Mouse (Mus musculus) hematopoietic stem cell, adult 5-6 weeks (primary cell): ENCODE results near the gene Otud4. TPM values are rescaled to one million over a fixed set of nuclear protein-coding genes. Genes with fewer than 3 reads are reported as not detected.

Experiments used
- ATAC-seq, 2 experiments: fragments of 125-278 bp in 1 of 2; replicated peaks in 1 of 2; 2 replicates each; pipeline ENCODE4 v1.8.0; 2016 to 2017; ENCODE audit warnings: inconsistent platforms in 2 of 2, mild to moderate bottlenecking in 2 of 2, moderate number of reproducible peaks in 2 of 2, low read depth in 1 of 2, moderate TSS enrichment in 1 of 2; ENCODE audit not compliant: low FRiP score in 2 of 2, poor library complexity in 2 of 2, severe bottlenecking in 2 of 2, insufficient read depth in 1 of 2, low TSS enrichment in 1 of 2
- total RNA-seq: library from RNA; stranded (forward); fragments of 172-1452, 232-1000 nt; gene quantifications from 2 replicates; pipeline ENCODE4 v1.2.3, GENCODE M21; 2017

Gene Otud4
- total RNA-seq = 78.3 and 83.3 TPM in 2 replicates

DNA sequence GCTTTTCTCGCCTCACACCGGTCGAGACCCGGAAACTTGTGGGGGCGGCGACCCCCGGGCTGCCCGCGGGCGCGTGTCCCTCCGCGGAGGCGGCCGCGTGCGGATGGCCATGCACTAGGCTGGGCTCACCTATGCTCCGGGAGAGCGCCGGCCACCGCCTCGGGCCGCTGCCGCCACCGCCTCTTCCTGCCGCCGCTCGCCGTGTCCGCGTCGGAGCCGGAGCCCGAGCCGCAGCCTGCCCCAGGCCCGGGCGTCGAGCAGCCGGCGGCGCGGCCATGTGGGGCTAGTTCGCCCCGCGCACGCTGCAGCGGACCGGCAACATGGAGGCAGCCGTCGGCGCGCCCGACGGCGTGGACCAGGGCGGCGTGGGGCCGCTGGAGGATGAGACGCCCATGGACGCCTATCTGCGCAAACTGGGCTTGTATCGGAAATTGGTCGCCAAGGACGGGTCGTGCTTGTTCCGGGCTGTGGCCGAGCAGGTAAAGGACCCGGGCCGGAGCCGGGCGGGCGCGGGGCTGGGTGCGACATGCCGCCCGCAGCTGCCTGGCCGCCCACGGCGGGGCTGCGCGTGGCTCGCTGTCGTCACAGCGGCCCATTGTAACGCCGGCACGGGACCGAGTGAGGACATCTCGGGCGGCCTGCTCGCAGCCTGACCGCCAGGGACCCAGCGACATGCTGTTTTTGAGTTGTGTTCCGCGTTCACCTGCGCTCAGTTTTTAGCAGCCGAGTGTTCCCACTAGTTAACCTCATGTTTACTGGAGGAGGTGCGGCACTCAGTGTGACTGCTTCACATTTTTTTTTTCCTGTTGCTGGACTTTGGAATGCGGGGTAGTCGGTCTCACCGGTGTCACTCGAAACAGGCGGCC lies at the start of gene Otud4:
TSS of gene Otud4 (plus strand) at position 33 of the 866 bp plus-strand sequence.
- ATAC-seq = peak in 1 of 2 experiments; percentile 34; a peak in 3 of 4 replicates

DNA sequence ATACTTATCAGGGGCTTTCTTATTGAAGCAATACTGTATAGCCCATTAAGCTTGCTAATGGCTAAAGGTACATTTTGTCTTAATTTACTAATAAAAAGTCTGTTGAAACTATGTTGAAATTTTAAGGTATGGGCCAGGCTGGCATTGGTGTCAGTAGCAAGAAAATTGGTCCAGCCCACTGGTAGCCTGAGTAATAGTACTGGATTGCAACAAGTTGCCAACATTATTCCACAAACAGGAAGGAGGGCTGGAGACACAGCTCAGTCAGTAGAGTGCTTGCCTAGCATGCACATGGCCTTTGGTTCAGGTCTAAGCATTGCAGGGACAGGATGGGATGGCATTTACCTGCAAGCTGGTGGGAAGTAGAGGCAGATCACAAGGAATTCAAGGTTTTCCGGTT lies 38.5 kb upstream of the Otud4 start:
- no peak for ATAC-seq

DNA sequence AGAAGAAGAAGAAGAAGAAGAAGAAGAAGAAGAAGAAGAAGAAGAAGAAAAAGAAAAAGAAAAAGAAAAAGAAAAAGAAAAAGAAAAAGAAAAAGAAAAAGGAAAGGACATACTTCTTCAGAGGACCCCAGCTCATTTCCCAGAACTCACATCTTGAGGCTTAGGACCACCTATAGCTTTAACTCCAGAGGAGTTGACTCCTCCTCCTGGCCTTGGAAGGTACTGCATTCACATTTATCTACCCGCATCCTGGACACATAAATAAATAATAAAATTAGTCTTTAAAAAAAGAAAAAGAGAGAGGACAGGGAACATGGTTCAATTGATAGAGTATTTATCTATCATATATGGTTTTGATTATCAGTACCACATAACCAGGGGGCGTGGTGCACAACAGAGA lies 36.2 kb upstream of the Otud4 start:
- ATAC-seq = peak; percentile 65 to 69; a peak in 2 of 4 replicates

DNA sequence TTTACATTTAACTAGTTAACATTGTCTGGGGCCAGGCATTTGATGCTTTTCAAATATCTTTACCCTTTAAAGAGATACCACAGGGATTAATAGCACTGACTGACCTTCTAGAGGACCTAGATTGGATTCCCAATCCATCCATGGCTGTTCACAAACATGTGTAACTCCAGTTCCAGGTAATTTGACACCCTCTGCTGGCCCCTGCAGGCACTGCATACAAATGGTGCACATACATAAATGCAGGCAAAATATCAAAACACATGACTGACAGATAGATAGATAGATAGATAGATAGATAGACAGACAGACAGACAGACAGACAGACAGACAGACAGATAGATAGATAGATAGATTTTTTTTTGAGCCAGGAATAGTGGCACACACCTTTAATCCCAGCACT lies 33.2 kb upstream of the Otud4 start:
- no peak for ATAC-seq

DNA sequence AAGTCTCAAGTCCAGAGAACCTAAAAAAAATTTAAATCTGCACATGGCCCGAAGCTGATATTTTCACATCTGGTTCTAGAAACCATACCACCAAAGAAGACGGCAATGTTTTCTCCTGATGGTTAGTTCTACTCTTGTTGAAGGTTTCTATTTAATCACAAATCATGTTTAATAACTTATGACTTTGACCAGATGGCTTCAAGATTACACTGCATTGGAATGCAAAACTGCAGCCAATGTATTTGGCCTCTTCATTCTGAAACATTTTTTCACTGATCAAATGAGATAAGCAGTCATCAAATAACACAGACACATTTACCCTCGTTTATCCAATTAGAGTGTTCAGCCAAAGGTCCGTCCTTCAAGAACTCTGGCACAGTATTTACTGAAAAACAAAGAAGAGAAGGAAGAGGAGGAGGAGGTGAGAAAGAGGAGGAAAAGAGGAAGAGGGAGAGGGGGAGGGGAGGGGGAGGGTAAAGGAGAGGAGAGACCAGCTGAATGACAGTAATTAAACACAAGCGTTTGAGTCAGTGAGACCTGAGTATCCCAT lies 32.6 kb upstream of the Otud4 start:
- ATAC-seq = no peak

DNA sequence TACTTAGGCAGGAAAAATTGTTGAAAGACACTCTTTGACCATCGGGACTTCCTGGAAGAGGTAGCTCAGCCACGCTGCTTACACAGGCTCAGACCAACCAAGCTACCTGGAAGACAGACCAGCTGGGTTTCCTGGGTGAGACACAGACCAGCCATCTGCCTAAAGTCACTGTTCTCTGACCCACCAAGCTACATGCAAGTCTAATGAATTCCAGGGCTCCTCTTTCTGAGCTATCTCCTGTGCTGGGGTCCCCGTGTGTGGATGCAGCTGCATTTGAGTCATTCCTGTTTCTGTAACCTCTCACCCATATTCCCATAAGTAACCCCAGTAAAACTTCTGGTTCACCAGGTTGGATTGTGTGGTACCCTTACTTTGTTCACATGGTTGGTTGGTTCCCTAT lies 30.7 kb upstream of the Otud4 start:
- ATAC-seq = no peak

DNA sequence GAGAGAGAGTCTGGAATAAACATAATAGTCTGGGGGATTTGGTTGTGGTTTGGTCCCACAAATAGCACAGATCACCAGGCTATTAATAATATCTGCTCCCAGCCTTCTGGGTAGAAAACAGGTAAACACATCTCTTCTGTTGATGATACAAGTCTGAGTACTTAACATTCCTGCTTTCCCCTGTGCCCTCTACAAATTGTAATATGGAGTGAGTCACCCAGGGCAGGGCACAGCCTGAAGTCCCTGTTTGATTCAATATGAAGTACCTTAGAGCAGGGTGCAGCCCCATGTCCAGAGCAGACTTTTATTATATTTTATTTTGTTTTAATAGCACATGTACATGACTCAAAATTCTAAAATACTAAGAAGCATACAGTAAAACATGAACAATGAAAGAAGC lies 29.1 kb upstream of the Otud4 start:
- ATAC-seq = no peak

DNA sequence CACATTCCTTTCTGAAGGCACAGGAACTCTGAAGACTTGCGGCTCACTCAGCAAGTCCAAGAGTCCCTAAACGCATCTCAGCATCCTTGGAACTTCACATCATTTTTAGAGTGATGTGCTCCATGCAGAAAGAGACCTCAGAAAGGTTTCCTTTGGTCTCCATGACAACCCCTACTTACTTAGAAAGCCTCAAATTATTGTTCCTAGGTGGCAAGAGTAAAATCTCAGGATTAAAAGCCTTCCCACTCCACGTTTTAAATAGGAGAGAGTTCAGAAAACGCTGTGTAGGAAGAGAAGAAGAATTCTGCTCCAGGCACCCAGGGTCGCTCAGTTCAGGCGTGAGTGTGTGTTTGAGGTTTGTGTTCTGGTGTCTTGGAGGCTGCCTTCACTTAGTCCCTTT lies 27.1 kb upstream of the Otud4 start:
- no peak for ATAC-seq

DNA sequence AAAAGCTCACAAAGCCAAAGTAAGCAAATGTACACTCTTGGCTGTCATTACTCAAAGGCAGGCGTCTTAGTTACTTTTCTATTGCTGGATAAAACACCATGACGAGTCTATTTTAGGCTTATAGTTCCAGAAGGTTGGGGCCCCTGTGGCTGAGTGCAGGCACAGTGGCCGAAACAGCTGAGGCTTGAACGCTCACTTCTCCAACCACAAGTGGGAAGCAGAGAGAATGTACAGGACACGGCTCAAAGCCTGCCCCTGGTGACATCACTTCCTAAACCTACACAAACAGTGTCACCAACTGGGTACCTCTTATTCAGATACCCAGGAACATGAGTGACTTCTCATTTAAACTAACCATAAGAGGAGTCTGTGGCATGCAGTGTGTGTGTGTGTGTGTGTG lies 26.5 kb upstream of the Otud4 start:
- peak; percentile 94 to 96 for ATAC-seq

DNA sequence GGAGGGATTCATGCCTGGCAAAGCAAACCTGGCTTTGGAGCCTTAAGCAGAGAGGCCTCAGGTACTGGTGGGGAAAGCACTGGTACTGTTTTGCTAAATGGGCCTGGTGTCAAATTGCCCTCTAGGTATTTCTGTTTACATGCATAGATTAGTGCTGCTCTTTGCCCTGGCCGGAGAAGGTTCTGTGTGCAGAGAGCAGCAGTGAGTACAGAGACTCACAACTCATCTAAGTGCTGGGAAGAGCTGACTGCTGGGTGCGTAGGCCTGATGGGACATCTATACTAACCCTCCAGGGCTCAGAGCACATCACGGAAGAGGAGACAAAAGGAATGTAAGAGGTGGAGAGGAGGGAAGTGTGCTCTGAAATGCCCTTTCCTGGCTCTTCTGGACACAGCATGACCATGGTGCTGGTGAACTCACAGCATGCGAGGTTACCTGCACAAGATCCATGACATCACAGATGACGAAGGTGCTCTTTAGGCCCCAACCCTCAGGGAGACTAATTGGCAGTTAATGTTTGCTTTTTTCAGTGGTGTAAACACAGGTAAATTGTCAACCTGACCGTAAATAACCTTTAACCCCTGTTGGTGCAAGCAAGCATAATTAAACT lies 23.6 kb upstream of the Otud4 start:
- no peak for ATAC-seq

DNA sequence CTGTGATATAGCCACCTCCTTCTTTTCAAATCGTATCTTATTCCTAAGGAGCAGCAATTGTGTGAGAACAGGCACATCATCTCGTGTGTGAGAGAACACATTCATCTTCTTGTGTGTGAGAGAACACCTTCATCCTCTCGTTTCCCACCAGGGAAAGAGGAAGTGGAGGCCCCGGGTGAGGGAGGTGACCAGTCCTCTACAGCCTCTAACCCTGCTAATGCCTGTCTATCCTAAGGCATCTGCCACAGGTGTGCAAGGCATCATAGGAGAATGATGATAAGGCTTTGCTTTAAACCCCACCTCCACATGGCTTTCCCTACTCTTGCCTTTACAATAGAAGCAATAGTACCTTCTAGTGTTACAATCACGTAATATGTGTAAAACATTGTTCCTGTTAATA lies 20.5 kb upstream of the Otud4 start:
- 0 out of 4 replicates have a peak, but pooled peaks of 1 of the 2 experiments have one; percentile 32 for ATAC-seq

DNA sequence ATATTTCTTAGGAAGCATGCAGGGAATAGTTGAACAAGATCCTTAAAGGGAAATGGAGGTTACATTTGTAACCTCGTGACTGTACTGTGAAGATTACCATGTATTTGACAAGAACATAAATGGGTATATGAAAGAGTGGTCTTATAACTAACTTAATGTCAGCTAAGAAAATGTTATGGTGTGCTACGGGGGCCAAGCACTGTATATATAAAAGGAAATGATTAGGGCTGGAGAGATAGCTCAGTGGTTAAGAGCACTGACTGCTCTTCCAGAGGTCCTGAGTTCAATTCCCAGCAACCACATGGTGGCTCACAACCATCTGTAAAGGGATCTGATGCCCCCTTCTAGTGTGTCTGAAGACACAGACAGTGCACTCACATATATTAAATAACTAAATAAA lies 20.1 kb upstream of the Otud4 start:
- ATAC-seq = no peak

DNA sequence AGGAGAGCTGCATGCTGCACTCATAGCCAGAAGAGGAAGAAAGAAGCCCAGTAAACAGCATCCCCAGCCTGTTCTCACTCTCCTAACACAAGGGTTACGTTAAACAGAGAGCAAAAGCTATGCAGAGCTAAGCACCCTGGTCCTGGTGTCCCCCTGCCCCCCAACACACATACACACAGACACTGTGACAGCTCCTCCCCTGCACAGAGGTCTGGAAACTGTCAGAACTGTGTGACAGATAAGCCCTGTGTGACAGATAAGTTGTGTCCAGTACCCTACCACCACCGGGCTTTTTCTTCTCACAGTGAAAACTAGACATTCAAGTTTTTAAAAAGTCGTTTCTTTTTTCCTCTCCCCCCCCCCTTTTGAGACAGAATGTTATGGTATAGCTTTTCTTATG lies 19.4 kb upstream of the Otud4 start:
- no peak for ATAC-seq

DNA sequence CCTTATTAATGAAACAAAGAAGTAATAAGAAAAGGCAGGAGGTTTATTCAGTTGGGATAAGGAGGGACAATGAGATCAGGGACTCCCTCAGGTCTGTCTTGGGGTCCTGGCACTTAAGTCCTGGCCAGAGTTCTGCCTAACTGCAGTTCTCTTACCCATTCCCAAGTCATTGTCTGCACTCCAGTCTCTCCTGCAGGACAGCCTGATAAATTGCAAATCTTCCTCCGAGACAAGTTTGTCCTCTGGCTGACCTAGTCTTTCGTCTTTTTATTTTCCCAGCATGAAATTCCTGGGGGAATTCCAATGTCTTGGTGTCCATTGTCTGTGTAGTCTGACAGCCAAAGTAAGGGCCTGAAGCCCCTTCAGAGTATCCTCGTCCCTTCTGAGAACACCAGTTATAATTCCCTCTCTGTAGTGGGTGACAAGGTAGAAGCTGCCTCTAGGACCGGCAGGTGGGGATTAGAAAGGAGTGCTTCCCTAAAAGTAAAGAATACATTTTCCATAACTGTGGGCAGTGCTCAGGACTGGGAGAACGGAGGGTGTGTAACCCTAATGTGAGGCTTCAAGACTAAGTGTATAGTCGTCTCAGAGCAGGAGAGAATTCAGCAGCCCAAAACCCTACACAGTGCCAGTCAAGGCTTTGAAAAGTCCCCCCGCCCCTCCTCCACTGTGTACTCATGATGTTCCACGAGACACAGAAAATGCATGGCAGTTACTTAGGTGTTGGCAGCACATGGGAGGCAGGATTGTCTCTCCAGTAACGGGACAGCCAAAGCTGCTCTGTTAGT lies 18.7 kb upstream of the Otud4 start:
- ATAC-seq = no peak

DNA sequence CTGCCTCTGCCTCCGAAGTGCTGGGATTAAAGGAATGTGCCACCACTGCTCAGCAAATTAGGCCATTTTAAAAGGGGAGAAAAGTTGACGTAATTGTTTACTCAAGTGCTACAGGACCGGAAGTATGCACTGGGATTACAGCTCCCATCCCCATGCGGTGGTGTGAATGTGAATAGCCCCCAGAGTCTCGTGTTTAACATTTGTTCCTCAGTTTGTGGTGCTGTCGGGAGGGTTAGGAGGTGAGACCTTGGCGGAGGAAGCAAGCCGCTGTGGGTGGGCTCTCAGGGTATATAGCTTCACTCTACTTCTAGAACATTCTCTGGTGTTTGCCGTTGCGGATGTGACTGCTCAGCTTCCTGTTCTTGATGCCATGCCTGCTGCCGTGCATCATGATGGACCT lies 17.1 kb upstream of the Otud4 start:
- no peak for ATAC-seq

DNA sequence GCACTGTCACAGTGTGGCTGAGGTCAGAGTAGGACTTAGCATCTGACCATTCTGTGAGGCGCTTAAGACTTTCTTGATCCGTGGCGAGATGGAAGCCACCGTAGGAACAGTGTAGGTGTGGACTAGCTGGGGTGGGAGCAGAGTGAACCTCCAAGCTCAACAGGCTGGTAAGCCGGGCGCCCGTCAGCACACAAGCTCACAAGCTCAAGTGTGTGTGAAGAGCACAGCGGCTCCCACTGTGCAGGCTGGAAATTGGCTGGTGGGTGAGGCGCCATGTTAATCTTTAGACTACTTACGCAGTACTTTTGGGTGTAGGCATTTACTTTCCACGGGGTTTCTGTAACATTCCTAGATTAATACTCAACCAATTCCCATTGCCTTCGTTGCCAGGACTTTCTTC lies 16.1 kb upstream of the Otud4 start:
- no peak for ATAC-seq

DNA sequence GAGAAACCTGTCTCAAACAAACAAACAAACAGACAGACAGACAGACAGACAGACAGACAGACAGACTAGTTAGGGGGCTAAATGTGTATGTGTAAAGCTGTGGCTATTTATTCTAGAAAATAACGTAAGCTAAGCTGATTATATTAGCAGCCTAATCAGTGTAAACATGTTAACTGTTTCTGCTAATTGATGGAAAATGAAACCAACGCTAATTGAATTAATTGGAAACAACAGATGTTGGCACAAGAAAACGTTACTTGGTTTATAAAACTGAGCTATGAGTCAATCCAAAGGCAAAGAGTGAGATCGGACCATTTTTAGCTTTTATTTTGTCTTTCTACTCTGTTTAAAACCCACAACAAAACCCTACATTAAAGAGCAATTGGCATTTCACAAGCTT lies 15.0 kb upstream of the Otud4 start:
- no peak for ATAC-seq

DNA sequence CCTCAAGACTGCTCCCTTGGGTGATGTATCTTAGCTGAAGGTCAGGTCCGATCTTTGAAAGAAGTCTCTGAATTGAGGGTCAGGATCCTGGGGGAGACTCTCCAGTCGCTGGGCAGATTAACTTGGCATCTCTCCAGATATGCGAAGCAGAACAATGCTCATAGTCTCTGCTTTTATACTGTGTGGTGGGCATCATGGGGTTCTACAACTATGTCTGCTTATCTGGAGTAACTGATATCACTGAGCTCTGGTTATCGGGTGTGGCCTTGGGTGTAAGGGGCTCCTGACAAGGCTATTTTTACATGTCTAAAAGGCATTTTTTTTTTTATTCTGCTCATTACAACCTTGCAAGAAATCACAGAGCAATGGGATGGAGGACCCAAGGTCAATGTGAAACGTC lies 13.2 kb upstream of the Otud4 start:
- no peak for ATAC-seq
